Mouse (Mus musculus): Measurements from ENCODE around the gene Ddx6. TPM values are rescaled to one million over a fixed set of nuclear protein-coding genes. Genes with fewer than 3 reads are reported as not detected.
A peak's percentile ranks its signal among the peaks of the same experiment; 100 is the strongest.

Ddx6 gene
- polyA plus RNA-seq, 1 experiment = 48.4 TPM

DNA sequence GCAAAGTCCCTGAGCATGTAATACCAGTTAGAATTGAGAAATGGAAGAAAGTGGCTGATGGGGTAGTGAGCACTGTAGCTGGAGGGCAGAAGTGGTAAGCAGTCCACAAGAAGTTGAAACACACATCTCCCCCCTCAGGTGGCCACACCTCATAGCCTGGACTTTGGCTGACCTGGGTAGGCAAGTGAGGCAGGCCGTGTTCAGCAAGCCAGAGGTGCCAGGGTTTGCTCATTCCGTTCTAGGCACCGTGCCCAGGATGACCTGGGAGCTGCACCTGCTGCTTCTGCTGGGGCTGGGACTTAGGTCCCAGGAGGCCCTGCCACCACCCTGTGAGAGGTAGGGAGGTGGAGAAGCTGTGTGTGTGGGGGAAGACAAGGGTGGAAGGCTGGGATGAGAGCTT lies 68.3 kb downstream of the Ddx6 start, which contains the start of gene Treh:
Gene Treh (plus strand): TSS at position 229 of the 400 bp plus-strand sequence.
- H3K4me1 ChIP-seq (ENCODE audit: control insufficient read depth, insufficient read depth, low read length) = no peaks in the 10 kb centered on the region
- TF ChIP-seq POLR2A (IDR thresholded peaks at IDR 0.05; ENCODE audit: borderline replicate concordance, control insufficient read depth, low read depth, low read length) = no peak
- no peak for TF ChIP-seq CTCF (IDR thresholded peaks at IDR 0.05; ENCODE audit: control insufficient read depth, insufficient read depth, low read length)
- 78% methylated on average over 3 of the region's 3 CpGs for WGBS
- no peak within 1 kb of the TSS for H3K4me3 ChIP-seq (replicated peaks; ENCODE audit: control insufficient read depth, low read depth, low read length)
- H3K27ac ChIP-seq (ENCODE audit: control insufficient read depth, insufficient read depth, low read depth, low read length, poor library complexity) = no peak within 1 kb of the TSS

DNA sequence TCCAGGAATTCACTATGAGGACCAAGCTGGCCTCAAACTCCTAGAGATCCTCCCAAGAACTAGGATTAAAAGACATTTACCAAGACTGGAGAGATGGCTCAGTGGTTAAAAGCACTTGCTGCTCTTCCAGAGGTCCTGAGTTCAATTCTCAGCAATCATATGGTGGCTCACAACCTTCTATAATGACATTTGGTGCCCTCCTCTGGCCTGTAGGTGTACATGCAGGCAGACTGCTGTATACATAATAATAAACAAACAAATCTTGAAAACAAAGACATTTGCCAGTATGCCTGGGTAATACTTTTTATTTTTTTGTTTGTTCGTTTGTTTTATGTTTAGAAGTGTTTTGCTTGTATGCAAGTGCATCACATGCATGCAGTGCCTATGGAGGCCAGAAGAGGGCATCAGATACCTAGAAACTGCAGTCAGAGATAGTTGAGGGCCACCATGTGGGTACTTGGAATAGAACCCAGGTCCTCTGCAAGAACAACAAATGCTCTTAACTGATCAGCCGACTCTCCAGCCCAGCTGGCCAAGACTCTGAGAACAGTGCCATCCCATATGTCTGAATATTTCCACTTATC lies 73.7 kb downstream of the Ddx6 start:
- no peak overlapping the region for H3K27ac ChIP-seq (ENCODE audit: control insufficient read depth, insufficient read depth, low read depth, low read length, poor library complexity)
- WGBS = 80% methylated on average over 2 of the region's 2 CpGs
- TF ChIP-seq CTCF (IDR thresholded peaks at IDR 0.05; ENCODE audit: control insufficient read depth, insufficient read depth, low read length) = no peak; the same call in 1 of the 2 replicates
- TF ChIP-seq POLR2A (IDR thresholded peaks at IDR 0.05; ENCODE audit: borderline replicate concordance, control insufficient read depth, low read depth, low read length) = no peak
- H3K4me3 ChIP-seq (replicated peaks; ENCODE audit: control insufficient read depth, low read depth, low read length) = no peak overlapping the region
- H3K4me1 ChIP-seq (ENCODE audit: control insufficient read depth, insufficient read depth, low read length) = no peaks in the 10 kb centered on the region

DNA sequence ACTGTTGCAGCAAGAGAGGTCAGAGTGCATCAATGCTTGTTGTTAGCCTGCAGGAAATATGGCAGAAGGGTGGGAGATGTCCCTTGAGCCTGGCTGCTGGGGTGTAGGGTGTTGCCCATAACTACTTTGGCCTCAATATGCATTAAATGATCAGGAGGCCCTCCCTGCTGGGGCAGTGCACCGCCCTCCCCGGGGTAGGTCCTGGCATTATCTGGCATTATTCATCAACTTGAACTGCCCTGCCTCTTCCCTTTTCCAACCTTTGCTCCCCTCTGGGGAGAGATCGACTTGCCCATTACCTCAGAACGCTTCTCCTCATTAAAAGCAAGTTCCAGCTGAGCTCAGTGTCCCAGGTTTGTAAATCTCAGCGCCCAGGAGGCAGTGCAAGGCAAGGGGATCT lies 74.9 kb downstream of the Ddx6 start:
- WGBS = 72% methylated on average over 5 of the region's 5 CpGs
- TF ChIP-seq POLR2A (IDR thresholded peaks at IDR 0.05; ENCODE audit: borderline replicate concordance, control insufficient read depth, low read depth, low read length) = no peak
- no peak for TF ChIP-seq CTCF (IDR thresholded peaks at IDR 0.05; ENCODE audit: control insufficient read depth, insufficient read depth, low read length)
- H3K27ac ChIP-seq (ENCODE audit: control insufficient read depth, insufficient read depth, low read depth, low read length, poor library complexity) = no peak overlapping the region
- no peaks in the 10 kb centered on the region for H3K4me1 ChIP-seq (ENCODE audit: control insufficient read depth, insufficient read depth, low read length)
- H3K4me3 ChIP-seq (replicated peaks; ENCODE audit: control insufficient read depth, low read depth, low read length) = no peak overlapping the region

DNA sequence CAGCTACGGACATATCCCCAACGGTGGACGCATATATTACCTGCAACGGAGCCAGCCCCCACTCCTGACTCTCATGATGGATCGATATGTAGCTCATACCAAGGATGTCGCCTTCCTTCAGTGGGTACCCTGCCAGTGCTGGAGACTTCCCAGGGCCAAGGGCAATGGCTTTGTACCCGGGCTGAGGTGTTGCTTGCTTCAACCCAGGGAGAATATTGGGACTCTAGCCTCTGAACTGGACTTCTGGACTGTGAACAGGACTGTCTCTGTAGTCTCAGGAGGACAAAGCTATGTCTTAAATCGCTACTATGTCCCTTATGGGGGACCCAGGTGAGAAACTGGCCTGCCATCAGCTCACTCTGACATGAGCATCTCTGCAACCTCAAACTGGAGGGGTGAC lies 78.4 kb downstream of the Ddx6 start:
- WGBS = 84% methylated on average over 8 of the region's 8 CpGs
- TF ChIP-seq POLR2A (IDR thresholded peaks at IDR 0.05; ENCODE audit: borderline replicate concordance, control insufficient read depth, low read depth, low read length) = no peak
- TF ChIP-seq CTCF (IDR thresholded peaks at IDR 0.05; ENCODE audit: control insufficient read depth, insufficient read depth, low read length) = no peak

DNA sequence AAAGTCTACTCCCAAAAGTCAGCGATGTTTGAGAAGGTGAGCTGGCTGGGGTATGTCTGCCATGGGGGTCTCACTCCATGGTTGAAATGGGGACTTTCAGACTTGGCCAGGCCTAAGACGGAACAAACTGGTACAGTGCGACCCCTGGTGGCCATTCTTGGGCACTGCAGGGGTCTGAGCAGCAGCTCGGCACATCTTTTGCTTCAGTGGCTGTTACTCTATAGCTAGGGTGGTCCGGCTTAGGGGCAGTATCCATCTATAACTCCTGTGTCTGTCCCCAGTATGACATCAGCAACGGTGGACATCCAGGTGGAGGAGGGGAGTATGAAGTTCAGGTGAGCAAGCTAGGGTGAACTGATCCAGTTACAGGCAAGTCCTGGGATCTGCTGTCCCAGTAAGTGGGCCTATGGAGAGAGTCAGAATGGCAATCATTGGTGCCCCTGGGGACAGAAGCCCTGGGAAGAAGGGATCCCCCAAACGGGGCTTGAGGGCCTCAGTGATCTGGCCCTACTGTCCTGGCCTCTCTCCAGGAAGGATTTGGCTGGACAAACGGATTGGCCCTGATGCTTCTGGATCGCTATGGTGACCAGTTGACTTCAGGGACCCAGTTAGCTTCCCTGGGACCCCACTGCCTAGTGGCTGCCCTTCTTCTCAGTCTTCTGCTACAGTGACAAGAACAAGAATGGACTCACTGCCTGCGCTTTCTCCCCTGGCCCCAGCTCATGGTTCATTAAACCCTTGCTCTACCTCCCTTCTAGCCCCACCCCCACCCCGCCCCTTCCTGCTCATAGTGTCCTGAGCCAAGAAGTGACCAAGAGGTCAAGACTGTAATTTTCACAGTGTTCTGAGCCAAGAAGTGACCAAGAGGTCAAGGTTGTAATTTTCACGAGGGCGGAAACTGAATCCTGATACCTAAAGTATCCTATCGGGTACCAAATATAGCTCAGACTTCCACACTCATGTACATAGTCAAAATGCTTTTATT lies 80.9 kb downstream of the Ddx6 start:
- Histone ChIP-seq H3K27ac (ENCODE audit: control insufficient read depth, insufficient read depth, low read depth, low read length, poor library complexity) (no peak overlapping the region), H3K4me1 (ENCODE audit: control insufficient read depth, insufficient read depth, low read length) (no peaks in the 10 kb centered on the region), H3K4me3 (replicated peaks; ENCODE audit: control insufficient read depth, low read depth, low read length) (no peak overlapping the region)
- WGBS = 44% methylated on average over 14 of the region's 14 CpGs
- no peak for TF ChIP-seq POLR2A (IDR thresholded peaks at IDR 0.05; ENCODE audit: borderline replicate concordance, control insufficient read depth, low read depth, low read length)
- peak; percentile 94 for TF ChIP-seq CTCF (IDR thresholded peaks at IDR 0.05; ENCODE audit: control insufficient read depth, insufficient read depth, low read length)

More for the DNA sequence above, 78.4 kb downstream of the Ddx6 start:
- Histone ChIP-seq H3K4me3 (replicated peaks; ENCODE audit: control insufficient read depth, low read depth, low read length) (no peak overlapping the region), H3K4me1 (ENCODE audit: control insufficient read depth, insufficient read depth, low read length) (no peaks in the 10 kb centered on the region), H3K27ac (ENCODE audit: control insufficient read depth, insufficient read depth, low read depth, low read length, poor library complexity) (no peak overlapping the region)

DNA sequence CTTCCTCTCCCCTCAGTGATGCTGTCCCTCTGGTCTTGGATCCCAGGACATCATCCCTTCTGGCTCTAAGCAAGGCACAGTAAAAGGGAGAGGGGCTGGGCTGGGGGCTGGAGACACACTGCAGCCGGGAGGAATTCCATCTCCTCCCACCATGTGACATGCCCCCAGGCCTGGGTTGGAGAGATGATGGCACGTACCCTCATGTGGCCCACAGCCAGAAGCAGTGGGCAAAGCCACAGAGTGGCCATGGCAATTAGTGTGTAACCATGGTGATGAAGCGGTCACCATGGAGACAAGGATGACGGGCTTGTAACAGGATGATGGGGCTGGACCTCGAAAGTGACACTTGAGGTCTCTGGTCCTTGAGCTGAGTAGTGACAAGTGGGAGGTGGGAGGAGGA lies 81.9 kb downstream of the Ddx6 start:
- H3K4me3 ChIP-seq (replicated peaks; ENCODE audit: control insufficient read depth, low read depth, low read length) = no peak overlapping the region
- WGBS = 81% methylated on average over 5 of the region's 5 CpGs
- no peaks in the 10 kb centered on the region for H3K4me1 ChIP-seq (ENCODE audit: control insufficient read depth, insufficient read depth, low read length)
- TF ChIP-seq CTCF (IDR thresholded peaks at IDR 0.05; ENCODE audit: control insufficient read depth, insufficient read depth, low read length) (no peak), POLR2A (IDR thresholded peaks at IDR 0.05; ENCODE audit: borderline replicate concordance, control insufficient read depth, low read depth, low read length) (no peak)
- H3K27ac ChIP-seq (ENCODE audit: control insufficient read depth, insufficient read depth, low read depth, low read length, poor library complexity) = no peak overlapping the region

DNA sequence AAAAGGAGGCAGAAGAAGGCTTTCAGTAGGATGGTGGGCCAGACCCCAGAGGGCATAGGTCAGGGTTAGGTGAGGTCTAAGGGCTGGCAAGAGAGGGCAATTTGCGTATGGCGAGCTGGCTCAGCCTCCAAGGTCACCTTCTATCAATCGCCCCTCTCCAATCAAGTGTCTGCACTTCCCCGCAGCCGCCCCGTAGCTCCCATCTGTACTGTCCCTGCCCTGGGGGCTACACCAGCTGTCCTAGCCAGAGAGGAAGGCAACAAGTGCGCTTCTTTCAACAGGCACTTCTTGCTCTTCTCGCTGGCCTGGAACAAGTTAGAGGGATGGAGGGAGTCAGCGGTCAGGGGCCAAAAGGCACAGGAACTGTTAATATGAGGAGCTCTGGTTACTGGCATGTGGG lies 83.3 kb downstream of the Ddx6 start:
- WGBS = 83% methylated on average over 9 of the region's 9 CpGs
- H3K4me1 ChIP-seq (ENCODE audit: control insufficient read depth, insufficient read depth, low read length) = no peaks in the 10 kb centered on the region
- no peak overlapping the region for H3K27ac ChIP-seq (ENCODE audit: control insufficient read depth, insufficient read depth, low read depth, low read length, poor library complexity)
- TF ChIP-seq POLR2A (IDR thresholded peaks at IDR 0.05; ENCODE audit: borderline replicate concordance, control insufficient read depth, low read depth, low read length) (no peak), CTCF (IDR thresholded peaks at IDR 0.05; ENCODE audit: control insufficient read depth, insufficient read depth, low read length) (no peak)
- H3K4me3 ChIP-seq (replicated peaks; ENCODE audit: control insufficient read depth, low read depth, low read length) = no peak overlapping the region

Other genes starting within 250 kb of the Ddx6 start
- gene Vps11, start 243.2 kb upstream of the Ddx6 start, polyA plus RNA-seq (2011; ENCODE audit: insufficient read depth, insufficient read length, low replicate concordance, missing spikeins) = 17.2 and 29.6 TPM in 2 replicates
- gene Hyou1, start 225.4 kb upstream of the Ddx6 start, polyA plus RNA-seq (2011; ENCODE audit: insufficient read depth, insufficient read length, low replicate concordance, missing spikeins) = 13.5 and 34.2 TPM in 2 replicates
- 9.8 and 16.9 TPM in 2 replicates for gene Slc37a4, start 208.0 kb upstream of the Ddx6 start, polyA plus RNA-seq (2011; ENCODE audit: insufficient read depth, insufficient read length, low replicate concordance, missing spikeins)
- gene Rps25, start 197.8 kb upstream of the Ddx6 start, polyA plus RNA-seq (2011; ENCODE audit: insufficient read depth, insufficient read length, low replicate concordance, missing spikeins) = 1,039 and 1,790 TPM in 2 replicates
- 36.9 and 50.1 TPM in 2 replicates for gene Trappc4, start 197.3 kb upstream of the Ddx6 start, polyA plus RNA-seq (2011; ENCODE audit: insufficient read depth, insufficient read length, low replicate concordance, missing spikeins)
- 22.1 and 68.9 TPM in 2 replicates for gene Ccdc84, start 186.3 kb upstream of the Ddx6 start, polyA plus RNA-seq (2011; ENCODE audit: insufficient read depth, insufficient read length, low replicate concordance, missing spikeins)
- gene Foxr1, start 163.8 kb upstream of the Ddx6 start, polyA plus RNA-seq (2011; ENCODE audit: insufficient read depth, insufficient read length, low replicate concordance, missing spikeins) = not detected in 2 replicates
- gene Upk2, start 149.9 kb upstream of the Ddx6 start, polyA plus RNA-seq (2011; ENCODE audit: insufficient read depth, insufficient read length, low replicate concordance, missing spikeins) = not detected in 2 replicates
- gene Bcl9l, start 122.1 kb upstream of the Ddx6 start, polyA plus RNA-seq (2011; ENCODE audit: insufficient read depth, insufficient read length, low replicate concordance, missing spikeins) = 9.0 and 15.6 TPM in 2 replicates
- gene Cxcr5, start 43.0 kb upstream of the Ddx6 start, polyA plus RNA-seq (2011; ENCODE audit: insufficient read depth, insufficient read length, low replicate concordance, missing spikeins) = 0.61 and 13.4 TPM in 2 replicates
- gene Treh, start 68.3 kb downstream of the Ddx6 start, polyA plus RNA-seq (2011; ENCODE audit: insufficient read depth, insufficient read length, low replicate concordance, missing spikeins) = not detected in 2 replicates
- 4.7 and 8.4 TPM in 2 replicates for gene Phldb1, start 130.3 kb downstream of the Ddx6 start, polyA plus RNA-seq (2011; ENCODE audit: insufficient read depth, insufficient read length, low replicate concordance, missing spikeins)
- gene Arcn1, start 163.0 kb downstream of the Ddx6 start, polyA plus RNA-seq (2011; ENCODE audit: insufficient read depth, insufficient read length, low replicate concordance, missing spikeins) = 22.8 and 30.9 TPM in 2 replicates
- gene Ift46, start 163.0 kb downstream of the Ddx6 start, polyA plus RNA-seq (2011; ENCODE audit: insufficient read depth, insufficient read length, low replicate concordance, missing spikeins) = 9.6 and 42.2 TPM in 2 replicates
- gene Tmem25, start 194.4 kb downstream of the Ddx6 start, polyA plus RNA-seq (2011; ENCODE audit: insufficient read depth, insufficient read length, low replicate concordance, missing spikeins) = 0.57 and 0.85 TPM in 2 replicates
- gene Ttc36, start 198.2 kb downstream of the Ddx6 start, polyA plus RNA-seq (2011; ENCODE audit: insufficient read depth, insufficient read length, low replicate concordance, missing spikeins) = 6.9 TPM in 1 of 2 replicates, not detected in the other